Mouse (Mus musculus) spleen, adult 12 weeks (tissue): ENCODE measurements around the gene Olfr70.

Experiments
- DNase-seq: peaks from one replicate; pipeline ENCODE4 v3.0.0; 2022; ENCODE audit warnings: low spot score

Gene Olfr70

GRCm38 (mm10) chr4:43709869-43710268, 9.3 kb upstream of the Olfr70 start, which contains the start of gene Olfr71:
Gene Olfr71 (minus strand): TSS chr4:43710255.
- no peak for DNase-seq

GRCm38 (mm10) chr4:43705991-43706390, 5.4 kb upstream of the Olfr70 start:
- DNase-seq, result no peak

GRCm38 (mm10) chr4:43703851-43704250, 3.2 kb upstream of the Olfr70 start:
- no peak for DNase-seq

- DNase-seq, result no peak
Measured at GRCm38 (mm10) chr4:43703439-43703838, 2.8 kb upstream of the Olfr70 start.

DNA sequence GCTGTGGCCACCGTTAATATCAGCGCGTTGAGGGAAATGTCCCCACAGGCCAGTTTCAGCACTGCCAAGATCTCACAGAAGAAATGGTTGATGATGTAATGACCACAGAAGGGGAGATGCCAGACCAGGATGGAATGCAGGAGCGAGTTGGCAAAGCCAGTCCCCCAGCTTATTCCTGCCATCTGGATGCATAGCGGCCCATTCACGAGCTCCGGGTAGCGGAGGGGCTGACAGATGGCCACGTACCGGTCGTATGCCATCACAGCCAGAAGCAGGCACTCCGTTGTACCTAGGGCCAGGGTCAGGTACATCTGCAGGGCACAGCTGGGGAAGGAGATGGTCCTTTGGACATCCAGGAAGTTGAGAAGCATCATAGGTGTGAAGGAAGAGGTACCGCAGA, 4.0 kb downstream of the Olfr70 start:
- no peak for DNase-seq

GRCm38 (mm10) chr4:43695249-43695671, 5.3 kb downstream of the Olfr70 start:
- no peak for DNase-seq

GRCm38 (mm10) chr4:43694439-43695248, 6.0 kb downstream of the Olfr70 start:
- DNase-seq, result no peak

DNA sequence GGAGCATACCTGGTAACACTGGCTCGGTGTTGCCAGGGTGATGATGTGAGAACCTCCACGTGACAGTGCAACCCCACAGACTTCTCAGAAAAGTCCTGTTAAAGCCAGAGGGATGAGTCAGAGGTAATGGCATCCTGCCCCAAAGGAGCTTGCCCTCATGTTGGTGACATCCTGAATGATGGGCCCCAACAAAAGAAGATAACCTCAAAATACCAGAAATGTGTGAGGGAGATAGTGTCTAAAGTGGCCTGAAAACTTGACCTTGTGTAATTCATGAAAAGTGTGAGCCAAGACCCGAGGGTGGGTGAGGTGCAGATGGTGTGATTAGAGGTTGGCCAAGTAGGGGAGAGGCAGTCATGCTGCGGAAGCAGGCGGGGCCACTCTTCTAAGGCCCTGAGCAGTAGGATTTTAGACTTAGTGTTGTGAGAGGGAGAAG, 6.8 kb downstream of the Olfr70 start:
- DNase-seq, result no peak

DNA sequence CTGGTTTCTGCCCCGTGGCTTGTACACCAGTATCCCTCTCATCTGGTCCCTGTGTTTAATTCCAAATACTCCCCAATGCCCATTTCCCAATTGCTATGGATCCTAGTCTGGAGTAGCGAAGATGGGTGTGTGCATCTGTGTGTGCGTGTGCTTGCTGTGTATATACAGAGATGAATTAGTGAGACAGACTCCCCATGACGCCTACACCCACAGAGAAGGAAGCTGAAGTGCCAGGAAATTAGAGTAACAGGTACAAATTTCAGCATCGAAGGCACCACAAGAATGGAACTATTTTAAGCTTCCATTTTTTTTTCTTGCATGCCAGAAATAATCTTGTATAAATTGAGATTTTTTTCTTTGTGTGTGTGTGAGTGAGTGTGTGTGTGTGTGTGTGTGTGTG, 9.6 kb downstream of the Olfr70 start:
- no peak for DNase-seq

DNA sequence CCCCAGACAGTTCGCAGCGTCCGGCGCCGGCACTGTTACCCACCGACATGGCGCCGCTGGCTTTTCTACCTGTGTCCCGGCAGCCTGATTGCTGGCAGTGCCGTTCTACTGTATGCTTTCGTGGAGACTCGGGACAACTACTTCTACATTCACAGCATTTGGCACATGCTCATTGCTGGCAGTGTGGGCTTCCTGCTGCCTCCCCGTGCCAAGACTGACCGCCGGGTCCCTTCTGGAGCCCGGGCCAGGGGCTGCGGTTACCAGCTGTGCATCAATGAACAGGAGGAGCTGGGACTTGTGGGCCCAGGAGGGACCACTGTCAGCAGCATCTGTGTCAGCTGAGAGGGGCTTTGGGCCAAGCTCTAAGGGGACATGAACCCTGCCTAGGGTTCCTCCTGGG, 10.6 kb downstream of the Olfr70 start:
- DNase-seq, result no peak

- DNase-seq, result no peak
Measured at GRCm38 (mm10) chr4:43679416-43680043, 21.1 kb downstream of the Olfr70 start.

- no peak for DNase-seq
Measured at GRCm38 (mm10) chr4:43678541-43678940, 22.1 kb downstream of the Olfr70 start.

DNA sequence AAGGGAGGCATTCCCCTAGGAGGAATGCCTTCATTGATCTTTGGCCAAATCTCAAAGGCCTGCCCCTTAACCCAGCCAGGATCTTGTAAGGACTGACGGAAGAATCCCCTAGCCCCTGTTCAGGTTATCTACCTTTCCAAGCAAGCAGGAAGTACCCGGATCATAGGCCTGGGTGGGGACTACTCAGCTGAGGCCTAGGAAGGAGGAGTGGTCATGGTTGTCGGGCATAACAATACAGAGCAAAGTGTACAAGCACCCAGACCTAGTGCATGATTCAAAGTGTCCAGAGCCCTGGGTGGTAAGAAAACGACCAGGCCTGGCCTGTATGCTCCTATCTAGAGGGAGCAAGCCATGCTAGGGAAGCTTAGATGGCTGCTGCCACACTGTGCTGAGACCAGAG, 25.0 kb downstream of the Olfr70 start:
- DNase-seq, result no peak

- no peak for DNase-seq
Measured at GRCm38 (mm10) chr4:43674974-43675373, 25.6 kb downstream of the Olfr70 start.

- no peak for DNase-seq
Measured at GRCm38 (mm10) chr4:43673703-43674102, 26.9 kb downstream of the Olfr70 start.

DNA sequence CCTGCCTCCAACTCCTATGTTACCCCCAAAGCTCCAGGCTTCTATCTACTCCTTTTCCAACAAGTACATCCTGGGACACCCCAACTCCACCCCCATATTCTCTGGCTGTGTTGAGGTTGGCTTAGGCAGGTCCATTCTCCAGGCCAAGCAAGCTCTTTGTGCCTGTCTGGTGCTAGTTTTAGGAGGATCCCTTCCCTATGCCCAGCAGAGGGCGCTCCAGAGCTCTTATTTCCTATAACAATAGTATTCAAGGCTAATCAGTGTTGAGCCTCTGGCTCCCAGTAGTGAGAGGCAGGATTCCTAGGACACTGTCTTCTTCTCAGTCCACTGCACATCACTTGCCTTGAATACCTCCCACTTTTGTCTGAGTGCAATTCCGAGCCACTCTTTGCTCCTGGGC, 28.5 kb downstream of the Olfr70 start:
- peak; percentile 66 for DNase-seq

DNA sequence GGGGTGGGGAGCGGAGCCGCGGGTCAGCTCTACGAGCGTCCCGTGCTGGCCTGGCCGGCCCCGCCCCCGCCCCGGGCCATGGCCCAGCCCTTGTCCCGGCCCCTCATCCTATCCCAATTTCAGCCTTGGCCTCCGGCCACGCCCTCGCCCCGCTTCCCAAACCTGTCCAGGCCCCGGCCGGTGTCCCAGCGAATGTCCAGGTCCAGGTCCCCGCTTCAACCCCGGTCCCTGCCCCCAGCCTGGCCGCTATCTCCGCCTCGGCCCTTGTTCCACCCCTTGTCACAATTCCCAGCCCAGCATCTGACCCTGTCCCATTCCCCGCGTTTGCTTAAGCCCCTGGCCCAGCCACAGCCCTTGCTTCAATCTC, 31.2 kb downstream of the Olfr70 start:
- peak; percentile 21 for DNase-seq

GRCm38 (mm10) chr4:43668782-43669427, 31.7 kb downstream of the Olfr70 start, which contains the start of the genes Tmem8b and Fam221b:
Gene Tmem8b (plus strand): TSS chr4:43668971.
Gene Fam221b (minus strand): TSS chr4:43669145.
- DNase-seq, result peak; percentile 78

DNA sequence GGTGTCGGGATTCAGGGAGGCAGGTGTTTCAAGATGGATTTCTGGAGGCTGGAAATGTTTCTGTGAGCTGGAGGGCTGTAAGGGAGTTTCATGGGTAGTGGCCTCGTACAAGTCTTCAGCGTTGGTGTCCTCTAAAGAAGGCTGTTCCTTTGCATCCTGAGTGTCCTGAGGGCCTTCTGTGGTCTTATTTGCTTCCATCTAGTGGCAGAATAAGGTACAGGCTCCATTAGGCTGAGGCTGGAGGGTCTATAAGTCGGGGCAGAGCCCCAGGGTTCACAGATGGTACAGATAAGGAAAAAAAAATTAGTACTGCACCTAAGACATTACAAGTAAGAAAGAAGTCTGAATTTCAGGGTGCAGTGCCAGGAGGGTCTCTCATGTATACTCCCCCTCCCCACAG, 34.2 kb downstream of the Olfr70 start:
- DNase-seq, result no peak

DNA sequence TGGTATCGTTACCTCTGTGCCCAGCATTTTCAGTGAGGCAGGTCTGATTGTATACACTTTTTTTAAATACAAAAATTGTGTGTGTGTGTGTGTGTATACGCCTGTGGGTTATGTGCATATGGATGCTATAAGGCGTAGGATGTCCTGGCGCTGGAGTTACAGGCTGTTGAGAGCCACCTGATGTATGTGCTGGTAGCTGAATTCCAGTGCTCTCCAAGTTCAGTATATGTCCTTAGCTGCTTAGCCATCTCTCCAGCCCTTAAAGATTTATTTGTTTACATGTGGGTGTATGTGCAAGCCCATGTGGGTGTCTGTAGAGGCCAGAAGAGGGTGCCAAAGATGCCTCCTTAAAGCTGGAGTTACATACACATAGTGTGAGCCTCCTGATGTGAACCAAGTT, 43.5 kb downstream of the Olfr70 start:
- no peak for DNase-seq

DNA sequence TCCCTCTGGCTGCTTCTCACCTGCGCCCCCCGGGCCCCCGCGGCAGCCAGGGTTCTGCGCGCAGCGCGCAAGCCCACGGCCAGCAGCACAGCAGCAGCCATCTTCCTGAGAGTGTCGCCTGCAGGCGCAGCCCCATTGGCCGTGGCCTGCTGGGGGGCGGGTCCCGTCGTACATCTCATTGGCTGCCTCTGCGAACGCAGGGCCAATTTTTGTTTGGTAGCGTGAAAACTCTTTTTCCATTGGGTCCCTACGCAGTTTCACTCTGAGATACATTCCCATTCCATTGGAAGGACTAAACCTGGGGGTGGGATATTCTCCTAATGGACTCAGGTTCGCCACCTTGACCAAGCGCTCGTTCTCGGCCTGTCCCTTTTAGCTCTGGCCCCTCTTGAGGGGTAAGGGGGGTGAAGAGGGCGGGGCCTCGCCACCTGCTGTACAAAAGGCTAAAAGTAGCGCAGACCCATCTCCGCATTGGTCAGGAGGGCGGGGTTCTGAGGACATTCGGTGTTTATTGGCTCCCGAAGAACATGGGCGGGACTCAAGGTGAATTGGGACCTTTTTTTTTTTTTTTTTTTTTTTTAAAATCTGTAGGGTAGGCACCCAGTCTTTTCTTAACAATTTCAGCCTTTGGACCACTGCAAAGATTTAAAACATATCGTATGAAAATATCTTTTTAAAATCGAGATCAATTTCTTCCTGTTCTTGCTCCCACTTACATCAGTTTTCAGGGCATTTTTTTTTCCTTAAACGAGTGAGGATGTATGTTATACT, 44.1 kb downstream of the Olfr70 start, which contains the start of gene Hint2:
Hint2 (minus strand) TSS at position 128 of the 771 bp plus-strand sequence.
- DNase-seq, result peak; percentile 84
